Mouse (Mus musculus): ENCODE data around the gene Gtf3c2. TPM values are rescaled to one million over a fixed set of nuclear protein-coding genes. Genes with fewer than 3 reads are reported as not detected.

Gene Gtf3c2
- polyA plus RNA-seq, 1 experiment, result 113 TPM

- no peaks in the 10 kb centered on the region for H3K27me3 ChIP-seq (ENCODE audit: control insufficient read depth, insufficient read depth, low read length)
- TF ChIP-seq POLR2A (IDR thresholded peaks at IDR 0.05; ENCODE audit: control insufficient read depth, extremely low read depth, insufficient read depth, low read length, poor library complexity) (no peak), CTCF (IDR thresholded peaks at IDR 0.05; ENCODE audit: borderline replicate concordance, control insufficient read depth, extremely low read depth, insufficient read depth, low read length, poor library complexity) (no peak)
- H3K36me3 ChIP-seq (ENCODE audit: control insufficient read depth, insufficient read depth, low read length), result peaks cover 49% of the 10 kb centered on the region
- no peak for DNase-seq
- peak overlapping the region; percentile 76 for H3K4me3 ChIP-seq (ENCODE audit: control insufficient read depth, insufficient read depth, low read length)
- peak overlapping the region; percentile 28; the same call in 1 of the 2 replicates for H3K27ac ChIP-seq (ENCODE audit: control insufficient read depth, insufficient read depth, low read length)
- WGBS, result 8% methylated on average over 25 of the region's 25 CpGs
- H3K4me1 ChIP-seq (replicated peaks; ENCODE audit: control insufficient read depth, insufficient read depth, low read length), result peaks cover 4% of the 10 kb centered on the region
Observed at GRCm38 (mm10) chr5:31193631-31194281, 13.8 kb upstream of the Gtf3c2 start.

GRCm38 (mm10) chr5:31192939-31193630 is 13.1 kb upstream of the Gtf3c2 start, which contains the start of the genes Snx17 and Eif2b4:
Gene Snx17 (plus strand): TSS chr5:31193227.
Gene Eif2b4 (minus strand): TSS chr5:31193430.
- WGBS, result under 1% methylated on average over 48 of the region's 48 CpGs
- Histone ChIP-seq H3K36me3 (ENCODE audit: control insufficient read depth, insufficient read depth, low read length) (peaks cover 46% of the 10 kb centered on the region), H3K27ac (ENCODE audit: control insufficient read depth, insufficient read depth, low read length) (peak within 1 kb of the TSS; percentile 45), H3K4me3 (ENCODE audit: control insufficient read depth, insufficient read depth, low read length) (peak within 1 kb of the TSS; percentile 76), H3K4me1 (replicated peaks; ENCODE audit: control insufficient read depth, insufficient read depth, low read length) (peaks cover 4% of the 10 kb centered on the region), H3K27me3 (ENCODE audit: control insufficient read depth, insufficient read depth, low read length) (no peaks in the 10 kb centered on the region)
- TF ChIP-seq POLR2A (IDR thresholded peaks at IDR 0.05; ENCODE audit: control insufficient read depth, extremely low read depth, insufficient read depth, low read length, poor library complexity) (peak; percentile 76), CTCF (IDR thresholded peaks at IDR 0.05; ENCODE audit: borderline replicate concordance, control insufficient read depth, extremely low read depth, insufficient read depth, low read length, poor library complexity) (peak; percentile 60; the same call in 1 of the 2 replicates)
- DNase-seq, result peak; percentile 100

- H3K27me3 ChIP-seq (ENCODE audit: control insufficient read depth, insufficient read depth, low read length), result no peaks in the 10 kb centered on the region
- WGBS, result 7% methylated on average over 42 of the region's 42 CpGs
- no peak for DNase-seq
- peak overlapping the region; percentile 45 for H3K27ac ChIP-seq (ENCODE audit: control insufficient read depth, insufficient read depth, low read length)
- H3K4me1 ChIP-seq (replicated peaks; ENCODE audit: control insufficient read depth, insufficient read depth, low read length), result peaks cover 4% of the 10 kb centered on the region
- H3K36me3 ChIP-seq (ENCODE audit: control insufficient read depth, insufficient read depth, low read length), result peaks cover 47% of the 10 kb centered on the region
- TF ChIP-seq CTCF (IDR thresholded peaks at IDR 0.05; ENCODE audit: borderline replicate concordance, control insufficient read depth, extremely low read depth, insufficient read depth, low read length, poor library complexity) (no peak), POLR2A (IDR thresholded peaks at IDR 0.05; ENCODE audit: control insufficient read depth, extremely low read depth, insufficient read depth, low read length, poor library complexity) (no peak)
- H3K4me3 ChIP-seq (ENCODE audit: control insufficient read depth, insufficient read depth, low read length), result peak overlapping the region; percentile 66
Observed at GRCm38 (mm10) chr5:31192045-31192938, 12.3 kb upstream of the Gtf3c2 start.

GRCm38 (mm10) chr5:31190201-31190600 is 10.3 kb upstream of the Gtf3c2 start:
- H3K4me1 ChIP-seq (replicated peaks; ENCODE audit: control insufficient read depth, insufficient read depth, low read length), result peaks cover 4% of the 10 kb centered on the region
- H3K27ac ChIP-seq (ENCODE audit: control insufficient read depth, insufficient read depth, low read length), result no peak overlapping the region
- no peak overlapping the region for H3K4me3 ChIP-seq (ENCODE audit: control insufficient read depth, insufficient read depth, low read length)
- TF ChIP-seq POLR2A (IDR thresholded peaks at IDR 0.05; ENCODE audit: control insufficient read depth, extremely low read depth, insufficient read depth, low read length, poor library complexity), result no peak
- DNase-seq, result no peak
- 98% methylated on average over 9 of the region's 9 CpGs for WGBS
- peaks cover 31% of the 10 kb centered on the region for H3K36me3 ChIP-seq (ENCODE audit: control insufficient read depth, insufficient read depth, low read length)
- no peaks in the 10 kb centered on the region for H3K27me3 ChIP-seq (ENCODE audit: control insufficient read depth, insufficient read depth, low read length)

GRCm38 (mm10) chr5:31188223-31188840 is 8.4 kb upstream of the Gtf3c2 start:
- no peak for DNase-seq
- Histone ChIP-seq H3K4me1 (replicated peaks; ENCODE audit: control insufficient read depth, insufficient read depth, low read length) (peaks cover 4% of the 10 kb centered on the region), H3K27me3 (ENCODE audit: control insufficient read depth, insufficient read depth, low read length) (no peaks in the 10 kb centered on the region), H3K4me3 (ENCODE audit: control insufficient read depth, insufficient read depth, low read length) (no peak overlapping the region), H3K36me3 (ENCODE audit: control insufficient read depth, insufficient read depth, low read length) (peaks cover 27% of the 10 kb centered on the region), H3K27ac (ENCODE audit: control insufficient read depth, insufficient read depth, low read length) (no peak overlapping the region)
- no peak for TF ChIP-seq CTCF (IDR thresholded peaks at IDR 0.05; ENCODE audit: borderline replicate concordance, control insufficient read depth, extremely low read depth, insufficient read depth, low read length, poor library complexity)
- no peak for TF ChIP-seq POLR2A (IDR thresholded peaks at IDR 0.05; ENCODE audit: control insufficient read depth, extremely low read depth, insufficient read depth, low read length, poor library complexity)
- WGBS, result 80% methylated on average over 4 of the region's 4 CpGs

GRCm38 (mm10) chr5:31183678-31184077 is 3.7 kb upstream of the Gtf3c2 start:
- Histone ChIP-seq H3K4me1 (replicated peaks; ENCODE audit: control insufficient read depth, insufficient read depth, low read length) (peaks cover 4% of the 10 kb centered on the region), H3K4me3 (ENCODE audit: control insufficient read depth, insufficient read depth, low read length) (no peak overlapping the region), H3K27me3 (ENCODE audit: control insufficient read depth, insufficient read depth, low read length) (no peaks in the 10 kb centered on the region), H3K36me3 (ENCODE audit: control insufficient read depth, insufficient read depth, low read length) (peaks cover 13% of the 10 kb centered on the region), H3K27ac (ENCODE audit: control insufficient read depth, insufficient read depth, low read length) (no peak overlapping the region)
- 74% methylated on average over 4 of the region's 4 CpGs for WGBS
- TF ChIP-seq CTCF (IDR thresholded peaks at IDR 0.05; ENCODE audit: borderline replicate concordance, control insufficient read depth, extremely low read depth, insufficient read depth, low read length, poor library complexity) (no peak), POLR2A (IDR thresholded peaks at IDR 0.05; ENCODE audit: control insufficient read depth, extremely low read depth, insufficient read depth, low read length, poor library complexity) (no peak)
- no peak for DNase-seq

Measured in thymus, adult 2 months (tissue).